Mouse (Mus musculus) bone marrow, adult 2 months (tissue): ENCODE results near the gene Hoxc9.

Experiments used
- CTCF ChIP-seq: fragments of 200-500 bp; IDR thresholded peaks from 2 replicates; pipeline ENCODE4 v1.5.1; 2011; ENCODE audit warnings: low read length, control low read depth; ENCODE audit not compliant: control insufficient read depth, insufficient read depth
- POLR2A ChIP-seq: fragments of 200-500 bp; IDR thresholded peaks from 2 replicates; pipeline ENCODE4 v1.6.1; 2011; ENCODE audit warnings: low read depth, mild to moderate bottlenecking, control low read depth, low read length, borderline replicate concordance; ENCODE audit not compliant: control insufficient read depth

DNA sequence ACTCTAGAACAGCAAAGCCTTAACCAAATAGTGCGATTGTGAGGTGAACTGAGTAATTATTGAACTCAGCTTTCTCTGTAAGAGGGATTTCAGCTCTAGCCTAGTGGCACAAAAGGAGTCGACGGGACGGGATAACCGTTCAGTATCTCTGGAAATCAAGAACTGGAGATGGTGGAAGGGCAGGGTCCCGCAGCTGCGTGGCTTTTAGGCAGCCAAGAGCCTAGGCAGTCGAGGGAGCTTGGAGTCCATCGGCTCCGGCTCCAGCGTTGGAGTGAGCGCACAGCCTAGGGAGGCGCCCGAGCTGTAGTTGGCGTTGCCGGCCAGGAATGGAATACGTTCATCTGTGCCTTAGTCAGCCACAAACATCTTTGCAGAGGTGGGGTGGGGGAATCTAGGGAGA lies 29.1 kb downstream of the Hoxc9 start:
- no peak for TF ChIP-seq CTCF
- TF ChIP-seq POLR2A: no peak
